Mouse (Mus musculus) lung, adult 18-20 months (tissue): ENCODE data around the gene Bcor.

Experiments used
- DNase-seq, 2 experiments: peaks; one replicate each; pipeline ENCODE4 v3.0.0; 2022; ENCODE audit warnings: mixed read lengths in 2 of 2

Gene Bcor

GRCm38 (mm10) chrX:12003539-12003938 lies 156.6 kb downstream of the Bcor start:
- DNase-seq, result no peak

DNA sequence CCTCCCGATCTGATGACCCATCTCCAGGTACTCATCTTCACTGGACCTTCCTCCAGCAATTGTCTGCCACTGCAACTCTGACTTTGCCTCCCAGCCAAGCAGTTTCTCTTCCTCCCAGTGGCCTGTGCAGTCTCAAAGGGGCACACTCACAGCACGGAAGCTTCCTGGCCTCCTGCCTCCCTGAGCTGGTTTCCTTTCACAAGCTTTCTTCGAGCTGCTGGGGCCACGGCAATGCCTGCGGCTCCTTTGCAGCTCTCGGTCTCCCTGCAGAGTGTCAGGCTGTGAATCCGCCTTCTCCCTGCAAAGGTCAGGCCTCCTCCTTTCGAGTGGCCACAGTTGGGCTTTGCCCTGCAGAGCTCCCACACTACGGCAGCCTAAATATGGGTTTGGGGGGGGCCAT lies 157.0 kb downstream of the Bcor start:
- DNase-seq, result no peak

DNA sequence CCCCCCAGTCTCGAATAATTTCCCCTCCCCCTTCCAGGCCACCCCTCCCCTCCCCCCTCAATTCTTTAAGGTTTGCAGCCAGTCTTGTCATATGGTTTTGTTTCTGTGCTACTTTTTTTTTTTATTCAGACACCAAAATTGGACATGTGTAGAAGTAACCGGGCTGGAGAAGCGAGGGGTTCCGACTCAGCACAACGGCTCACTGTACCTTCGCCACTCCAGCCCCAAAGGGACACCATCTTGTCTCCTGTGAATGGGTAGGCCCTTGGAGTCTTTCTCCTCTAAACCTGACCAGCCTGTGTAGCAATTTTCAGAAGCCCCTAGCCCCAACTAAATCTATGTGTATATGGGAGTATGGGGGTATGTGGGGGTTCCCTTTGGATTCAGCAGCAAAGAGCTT lies 157.6 kb downstream of the Bcor start:
- DNase-seq, result no peak

DNA sequence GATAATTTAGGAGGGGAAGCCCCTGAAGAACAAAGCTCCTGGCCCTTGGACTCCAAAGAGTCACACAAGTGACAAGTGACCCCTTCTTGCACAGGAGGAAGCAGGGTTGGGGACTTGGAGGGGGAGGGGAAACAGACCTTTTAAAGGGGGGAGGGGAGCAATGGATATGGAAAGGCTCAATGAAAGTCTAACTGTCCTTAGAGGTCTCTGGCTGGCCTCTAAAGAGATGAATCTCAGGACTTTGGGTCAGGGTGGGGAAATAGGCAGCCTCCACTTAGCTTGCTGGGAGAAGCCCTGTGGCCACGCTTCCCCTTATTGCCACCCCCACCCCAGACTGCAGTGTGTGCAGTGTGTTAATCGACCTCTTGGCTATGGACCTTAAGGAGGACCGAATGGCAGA lies 158.2 kb downstream of the Bcor start:
- no peak for DNase-seq

GRCm38 (mm10) chrX:12001336-12001735 lies 158.8 kb downstream of the Bcor start:
- no peak for DNase-seq

DNA sequence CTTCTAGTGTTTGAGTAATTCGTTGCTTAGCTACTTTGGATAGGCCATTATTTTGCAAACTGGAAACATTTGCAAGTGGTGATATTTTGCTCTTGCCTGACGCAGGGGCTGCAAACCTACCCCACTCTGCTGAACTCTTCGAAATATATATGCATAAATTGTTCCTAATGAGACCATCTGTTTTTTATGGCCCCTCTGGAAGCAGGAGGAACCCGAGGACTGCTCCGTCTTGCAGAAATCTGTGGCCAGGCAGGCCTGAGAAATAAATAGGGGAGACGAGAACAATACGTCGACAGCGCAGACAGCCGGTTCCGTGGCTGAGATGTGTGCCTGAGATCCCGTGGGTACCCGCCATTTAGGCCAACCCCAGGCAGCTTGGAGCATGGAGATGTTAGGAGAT lies 159.5 kb downstream of the Bcor start:
- no peak for DNase-seq

DNA sequence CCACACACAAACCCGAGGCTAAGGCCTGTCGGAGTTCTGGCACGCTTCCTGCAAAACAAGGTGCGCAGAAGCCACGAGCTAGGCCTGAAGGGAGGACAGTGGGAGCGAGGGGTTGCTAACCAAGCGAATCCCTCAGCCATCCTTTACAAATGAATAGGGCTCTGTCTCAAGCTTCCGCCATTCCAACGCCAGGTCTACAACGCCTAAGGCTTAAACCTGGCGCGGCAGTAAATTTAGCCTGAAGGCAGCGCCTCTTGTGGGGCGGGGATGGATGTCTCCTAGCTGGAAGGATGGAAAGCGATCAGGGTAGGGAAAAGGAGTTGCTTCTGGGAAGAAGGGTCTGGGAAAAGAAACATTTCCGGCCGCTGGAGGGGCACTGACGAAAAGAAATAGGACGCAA lies 160.2 kb downstream of the Bcor start:
- DNase-seq, result no peak

DNA sequence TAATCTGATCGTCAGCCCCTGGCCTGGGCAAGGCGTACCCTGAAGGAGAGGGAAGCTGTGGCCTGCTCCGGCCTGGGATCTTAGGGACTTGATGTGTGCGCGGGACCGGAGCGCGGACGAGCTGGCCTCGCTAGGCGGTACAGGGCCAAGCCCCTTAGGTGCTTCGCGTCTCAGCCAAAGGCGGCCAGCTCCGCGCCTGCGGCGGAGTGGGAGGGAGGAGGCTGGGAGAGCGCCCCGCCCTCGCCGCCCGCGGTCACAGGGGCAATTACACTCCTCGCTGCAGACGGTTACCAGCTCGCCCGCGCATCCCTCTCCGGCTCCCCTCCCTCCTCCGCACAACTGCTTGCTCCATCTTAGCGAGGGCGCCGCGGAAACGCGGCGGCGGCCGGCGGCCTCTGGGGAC lies 161.2 kb downstream of the Bcor start:
- DNase-seq, result peak; percentile 66 to 74

DNA sequence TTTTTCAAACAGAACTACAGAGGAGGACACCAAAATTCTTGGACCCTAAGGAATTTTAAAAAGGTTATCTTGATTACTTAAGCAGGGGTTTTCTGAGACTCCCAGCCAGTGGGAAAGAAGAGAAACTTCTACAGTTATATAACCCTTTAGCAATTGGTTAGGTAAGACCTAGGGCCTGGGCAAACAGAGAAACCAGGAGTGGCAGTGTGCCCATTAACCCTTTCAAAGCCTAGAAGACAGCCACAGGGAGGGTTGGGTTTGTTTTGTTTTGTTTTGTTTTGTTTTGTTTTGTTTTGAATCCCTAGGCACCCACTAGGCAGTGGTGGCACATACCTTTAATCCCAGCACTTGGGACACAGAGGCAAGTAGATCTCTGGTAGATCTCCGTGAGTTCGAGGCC lies 163.3 kb downstream of the Bcor start:
- DNase-seq, result peak in 1 of 2 experiments; percentile 47

DNA sequence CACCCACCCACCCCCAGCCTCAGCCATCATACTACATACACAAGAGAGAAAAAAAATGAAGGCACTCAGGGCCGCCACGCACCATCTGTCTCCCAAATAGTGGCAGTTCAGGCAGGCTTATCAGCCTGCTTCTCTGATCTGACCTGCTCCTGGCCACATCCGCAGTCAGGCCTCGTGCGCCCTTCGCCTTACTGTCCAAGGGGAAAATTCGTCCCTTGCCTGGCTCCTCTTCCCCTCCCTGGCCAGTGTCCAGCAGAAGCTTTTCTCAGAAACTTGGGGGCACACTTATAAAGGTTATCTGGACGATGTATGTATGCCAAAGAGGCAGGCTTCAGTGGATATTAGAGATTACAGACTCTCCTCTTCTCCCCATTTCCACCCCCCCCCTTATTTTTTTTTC lies 163.7 kb downstream of the Bcor start:
- DNase-seq, result no peak

DNA sequence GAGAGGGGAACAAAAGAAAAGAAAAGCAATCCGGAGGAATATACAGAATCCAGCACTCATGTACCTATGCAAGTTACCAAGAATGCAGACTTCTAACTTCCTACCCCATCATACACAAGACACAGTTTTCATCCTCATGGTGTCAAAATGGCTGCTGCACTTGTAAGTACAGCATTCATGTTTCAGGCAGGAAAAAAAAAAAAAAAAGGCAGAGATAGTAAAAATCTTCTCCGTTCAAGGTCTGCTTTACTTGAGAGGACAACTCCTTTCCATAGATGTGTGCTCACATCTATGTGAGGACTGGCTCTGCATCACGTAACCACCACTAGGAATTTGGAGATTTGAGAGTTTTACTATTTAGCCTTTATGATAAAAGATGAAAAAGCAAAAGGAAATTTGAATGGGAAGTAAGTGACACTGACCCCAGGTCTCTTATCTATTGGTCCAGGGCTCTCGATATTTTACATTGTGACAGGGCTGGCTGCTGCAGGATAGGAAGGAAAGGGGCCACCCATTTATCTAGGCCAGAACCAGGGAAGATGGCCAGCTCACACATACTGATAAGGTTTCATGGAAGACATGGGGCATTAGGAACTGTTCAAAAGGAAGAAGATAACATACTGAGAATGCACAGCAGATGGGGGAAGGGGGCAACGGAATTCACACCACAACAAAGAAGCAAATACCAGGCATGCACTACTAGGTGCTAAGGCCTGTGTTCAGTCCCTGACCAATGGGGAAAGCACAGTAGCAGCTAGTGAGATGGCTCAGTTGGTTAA lies 166.3 kb downstream of the Bcor start:
- no peak for DNase-seq

GRCm38 (mm10) chrX:11989471-11989870 lies 170.7 kb downstream of the Bcor start:
- no peak for DNase-seq

GRCm38 (mm10) chrX:11988191-11988896 lies 171.8 kb downstream of the Bcor start:
- no peak for DNase-seq

DNA sequence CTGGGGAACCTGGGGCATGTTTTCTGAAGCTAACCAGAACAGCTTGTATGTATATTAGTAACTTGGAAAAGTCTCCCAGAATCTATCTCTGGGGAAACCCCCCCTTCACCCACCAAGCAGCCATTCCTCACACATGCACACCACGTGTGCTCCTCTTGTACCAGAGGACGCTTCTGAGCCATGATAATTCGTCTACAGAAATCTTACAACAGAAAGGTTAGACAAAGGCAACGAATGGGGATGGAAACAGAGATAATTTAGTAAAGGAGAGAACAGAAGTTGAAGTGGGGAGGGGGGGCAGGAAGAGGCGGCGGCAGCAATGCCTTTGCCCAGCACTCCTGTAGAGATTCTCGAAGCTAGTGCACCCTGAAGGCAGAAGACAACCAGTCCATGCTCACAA lies 172.6 kb downstream of the Bcor start:
- DNase-seq, result no peak
